Mouse (Mus musculus) heart, postnatal 4 days (tissue): ENCODE data around the gene Cldn1. TPM values are rescaled to one million over a fixed set of nuclear protein-coding genes. Genes with fewer than 3 reads are reported as not detected.

Experiments used
- total RNA-seq, 2 experiments: library from RNA; stranded (reverse); gene quantifications; 2 replicates each; pipeline ENCODE4 v1.2.3; 2021

The Cldn1 gene
- total RNA-seq, 2 experiments from 2014 or later, result 0.47 to 0.48 TPM

Other genes with a start within 250 kb of the Cldn1 start
- gene Cldn16, start 91.3 kb upstream of the Cldn1 start, total RNA-seq, result not detected
- not detected for gene Tmem207, start 154.9 kb upstream of the Cldn1 start, total RNA-seq
- 1 to 10 TPM; 4.6 to 5.2 TPM for gene Il1rap, start 209.9 kb upstream of the Cldn1 start, total RNA-seq